Mouse (Mus musculus) hindbrain, embryonic 15.5 days (tissue): ENCODE results near the gene Slc5a2. TPM values are rescaled to one million over a fixed set of nuclear protein-coding genes. Genes with fewer than 3 reads are reported as not detected.

Source experiments
- ATAC-seq: fragments of 200-750 bp; cut with Nextera tagmentation; 2 replicates; pipeline ENCODE4 v1.8.0; 2017; ENCODE audit warnings: low read depth, moderate number of reproducible peaks, moderate TSS enrichment; ENCODE audit not compliant: low FRiP score
- H3K27ac ChIP-seq: fragments of 300-500 bp; sonication (generic); replicated peaks from 2 replicates; pipeline ENCODE4 v1.5.1; 2015; ENCODE audit warnings: mild to moderate bottlenecking, inconsistent platforms
- H3K27me3 ChIP-seq: fragments of 300-500 bp; sonication (generic); 2 replicates; pipeline ENCODE4 v1.6.1; 2015; ENCODE audit warnings: control low read depth, inconsistent platforms
- H3K36me3 ChIP-seq: fragments of 300-500 bp; sonication (generic); 2 replicates; pipeline ENCODE4 v1.6.1; 2015; ENCODE audit warnings: control low read depth, inconsistent platforms
- H3K4me1 ChIP-seq: fragments of 300-500 bp; sonication (generic); replicated peaks from 2 replicates; pipeline ENCODE4 v1.6.1; 2015; ENCODE audit warnings: control low read depth, inconsistent platforms
- H3K4me2 ChIP-seq: fragments of 300-500 bp; sonication (generic); 2 replicates; pipeline ENCODE4 v1.6.1; 2015; ENCODE audit warnings: moderate library complexity, mild to moderate bottlenecking, inconsistent platforms
- H3K4me3 ChIP-seq: fragments of 300-500 bp; sonication (generic); 2 replicates; pipeline ENCODE4 v1.5.1; 2015; ENCODE audit warnings: mild to moderate bottlenecking, inconsistent platforms
- H3K9ac ChIP-seq: fragments of 300-500 bp; sonication (generic); 2 replicates; pipeline ENCODE4 v1.6.1; 2015; ENCODE audit warnings: inconsistent platforms
- H3K9me3 ChIP-seq: fragments of 300-500 bp; sonication (generic); 2 replicates; pipeline ENCODE4 v1.6.1; 2016; ENCODE audit warnings: control low read depth, inconsistent platforms
- WGBS: fragments of 180-500 bp; shearing (Covaris S2); methylation state at CpG from one replicate; pipeline ENCODE4 v1.1.7; 2015; 5-methylcytosine and 5-hydroxymethylcytosine counted together
- polyA plus RNA-seq: library from polyadenylated mRNA; unstranded; fragments of >200 nt; fragmentation: Nextera tagmentation; extraction: Ambion mirVana; gene quantifications from 2 replicates; pipeline ENCODE4 v1.2.1, GENCODE M21; 2015

Slc5a2 gene
- polyA plus RNA-seq, 1 experiment from 2014 or later, result not detected

- ATAC-seq, result no peak
- H3K36me3 ChIP-seq, result peaks cover 10% of the 10 kb centered on the region
- 0 out of 2 replicates have a peak, but pooled peaks cover 3% of the 10 kb centered on the region for H3K4me1 ChIP-seq
- no peaks in the 10 kb centered on the region for H3K27me3 ChIP-seq
- no peak overlapping the region for H3K4me2 ChIP-seq
- H3K9ac ChIP-seq, result no peak overlapping the region
- H3K9me3 ChIP-seq, result no peaks in the 10 kb centered on the region
- WGBS, result 47% methylated on average over 5 of the region's 5 CpGs
- no peak overlapping the region for H3K4me3 ChIP-seq
- H3K27ac ChIP-seq, result no peak overlapping the region
Observed at GRCm38 (mm10) chr7:128284047-128284446, 18.6 kb downstream of the Slc5a2 start.

GRCm38 (mm10) chr7:128285060-128285459, 19.6 kb downstream of the Slc5a2 start:
- Histone ChIP-seq H3K36me3 (peaks cover 10% of the 10 kb centered on the region), H3K27me3 (no peaks in the 10 kb centered on the region), H3K27ac (no peak overlapping the region), H3K9me3 (no peaks in the 10 kb centered on the region), H3K4me1 (0 out of 2 replicates have a peak, but pooled peaks cover 3% of the 10 kb centered on the region), H3K4me2 (no peak overlapping the region), H3K9ac (no peak overlapping the region), H3K4me3 (no peak overlapping the region)
- WGBS, result 89% methylated on average over 8 of the region's 8 CpGs
- no peak for ATAC-seq

DNA sequence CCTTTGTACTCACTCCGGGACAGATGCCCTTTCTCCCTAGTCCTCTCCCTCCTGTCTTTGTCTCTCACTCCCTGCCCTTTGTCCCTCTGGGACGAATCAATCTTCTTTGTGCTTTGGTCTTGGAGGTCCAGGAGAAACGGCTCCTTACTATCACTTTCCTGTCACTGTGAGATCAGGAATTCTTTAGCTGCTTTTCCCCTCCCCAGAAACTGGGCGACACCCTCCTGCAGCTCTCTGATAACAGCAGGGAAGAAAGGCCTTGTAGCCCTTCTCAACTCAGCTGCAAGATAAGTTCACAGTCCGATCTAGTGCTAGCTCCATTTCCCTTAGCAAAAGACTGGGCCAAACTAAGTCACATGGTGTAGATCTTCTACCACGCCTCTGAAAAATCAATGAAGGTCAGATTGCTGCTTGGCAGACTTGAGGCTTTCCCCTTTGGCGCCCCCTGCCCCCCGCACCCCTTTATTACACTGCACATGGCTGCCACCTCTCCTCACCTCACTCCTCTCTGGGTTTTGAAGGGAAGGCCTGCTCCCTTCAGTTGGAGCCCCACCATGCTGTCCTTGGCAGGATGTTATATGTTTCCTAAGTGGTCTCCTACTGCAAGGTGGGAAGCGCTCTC, 23.6 kb downstream of the Slc5a2 start:
- H3K27ac ChIP-seq, result no peak overlapping the region
- 16% methylated on average over 9 of the region's 9 CpGs for WGBS
- no peaks in the 10 kb centered on the region for H3K27me3 ChIP-seq
- no peak overlapping the region for H3K9ac ChIP-seq
- H3K4me3 ChIP-seq, result no peak overlapping the region
- no peak overlapping the region for H3K4me2 ChIP-seq
- ATAC-seq, result no peak
- H3K9me3 ChIP-seq, result no peaks in the 10 kb centered on the region
- H3K4me1 ChIP-seq, result 0 out of 2 replicates have a peak, but pooled peaks cover 2% of the 10 kb centered on the region
- peaks cover 16% of the 10 kb centered on the region for H3K36me3 ChIP-seq

DNA sequence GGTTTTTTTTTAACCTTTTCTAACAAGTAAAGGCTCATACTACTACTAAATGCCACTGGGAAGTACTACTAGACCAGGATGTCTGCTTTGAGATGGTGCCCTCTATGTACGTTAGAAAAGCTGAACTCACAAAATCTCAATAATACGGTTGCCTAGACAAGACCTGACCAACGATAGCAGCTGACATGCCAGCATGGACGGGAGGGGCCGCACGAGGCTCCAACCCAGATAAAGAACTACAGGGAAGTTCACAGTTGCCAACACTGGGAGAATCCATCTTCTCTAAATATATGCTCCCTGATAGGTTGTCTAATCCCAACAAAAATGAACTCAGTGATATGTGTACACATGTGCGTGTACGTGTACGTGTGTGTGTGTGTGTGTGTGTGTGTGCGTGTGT, 29.3 kb downstream of the Slc5a2 start:
- no peak overlapping the region for H3K27ac ChIP-seq
- H3K4me1 ChIP-seq, result peaks cover 25% of the 10 kb centered on the region
- H3K4me3 ChIP-seq, result no peak overlapping the region
- 93% methylated on average over 10 of the region's 10 CpGs for WGBS
- no peak overlapping the region for H3K4me2 ChIP-seq
- no peak overlapping the region for H3K9ac ChIP-seq
- no peak for ATAC-seq
- H3K27me3 ChIP-seq, result no peaks in the 10 kb centered on the region
- H3K9me3 ChIP-seq, result no peaks in the 10 kb centered on the region
- 0 out of 2 replicates have a peak, but pooled peaks cover 5% of the 10 kb centered on the region for H3K36me3 ChIP-seq

GRCm38 (mm10) chr7:128296514-128296913, 31.1 kb downstream of the Slc5a2 start:
- ATAC-seq, result no peak
- Histone ChIP-seq H3K4me1 (peaks cover 25% of the 10 kb centered on the region), H3K4me2 (no peak overlapping the region), H3K9ac (no peak overlapping the region), H3K27ac (no peak overlapping the region), H3K27me3 (no peaks in the 10 kb centered on the region), H3K4me3 (no peak overlapping the region), H3K36me3 (0 out of 2 replicates have a peak, but pooled peaks cover 5% of the 10 kb centered on the region), H3K9me3 (no peaks in the 10 kb centered on the region)
- 65% methylated on average over 3 of the region's 3 CpGs for WGBS

- H3K9me3 ChIP-seq, result no peaks in the 10 kb centered on the region
- H3K27me3 ChIP-seq, result no peaks in the 10 kb centered on the region
- H3K4me3 ChIP-seq, result peak overlapping the region; percentile 97
- no peak for ATAC-seq
- H3K36me3 ChIP-seq, result 0 out of 2 replicates have a peak, but pooled peaks cover 5% of the 10 kb centered on the region
- H3K4me1 ChIP-seq, result peaks cover 25% of the 10 kb centered on the region
- WGBS, result 39% methylated on average over 10 of the region's 10 CpGs
- peak overlapping the region; percentile 78 for H3K9ac ChIP-seq
- H3K27ac ChIP-seq, result peak overlapping the region; percentile 80
- peak overlapping the region; percentile 93 for H3K4me2 ChIP-seq
Observed at GRCm38 (mm10) chr7:128297291-128297616, 31.8 kb downstream of the Slc5a2 start.

GRCm38 (mm10) chr7:128297617-128298480, 32.4 kb downstream of the Slc5a2 start, which contains the start of gene BC017158:
Gene BC017158 (minus strand): TSS chr7:128298170.
- 2% methylated on average over 45 of the region's 47 CpGs for WGBS
- Histone ChIP-seq H3K9me3 (no peaks in the 10 kb centered on the region), H3K9ac (peak within 1 kb of the TSS; percentile 78), H3K4me3 (peak within 1 kb of the TSS; percentile 97), H3K27ac (peak within 1 kb of the TSS; percentile 80), H3K36me3 (0 out of 2 replicates have a peak, but pooled peaks cover 5% of the 10 kb centered on the region), H3K4me2 (peak within 1 kb of the TSS; percentile 93), H3K27me3 (no peaks in the 10 kb centered on the region), H3K4me1 (peaks cover 25% of the 10 kb centered on the region)
- peak; percentile 68 for ATAC-seq

DNA sequence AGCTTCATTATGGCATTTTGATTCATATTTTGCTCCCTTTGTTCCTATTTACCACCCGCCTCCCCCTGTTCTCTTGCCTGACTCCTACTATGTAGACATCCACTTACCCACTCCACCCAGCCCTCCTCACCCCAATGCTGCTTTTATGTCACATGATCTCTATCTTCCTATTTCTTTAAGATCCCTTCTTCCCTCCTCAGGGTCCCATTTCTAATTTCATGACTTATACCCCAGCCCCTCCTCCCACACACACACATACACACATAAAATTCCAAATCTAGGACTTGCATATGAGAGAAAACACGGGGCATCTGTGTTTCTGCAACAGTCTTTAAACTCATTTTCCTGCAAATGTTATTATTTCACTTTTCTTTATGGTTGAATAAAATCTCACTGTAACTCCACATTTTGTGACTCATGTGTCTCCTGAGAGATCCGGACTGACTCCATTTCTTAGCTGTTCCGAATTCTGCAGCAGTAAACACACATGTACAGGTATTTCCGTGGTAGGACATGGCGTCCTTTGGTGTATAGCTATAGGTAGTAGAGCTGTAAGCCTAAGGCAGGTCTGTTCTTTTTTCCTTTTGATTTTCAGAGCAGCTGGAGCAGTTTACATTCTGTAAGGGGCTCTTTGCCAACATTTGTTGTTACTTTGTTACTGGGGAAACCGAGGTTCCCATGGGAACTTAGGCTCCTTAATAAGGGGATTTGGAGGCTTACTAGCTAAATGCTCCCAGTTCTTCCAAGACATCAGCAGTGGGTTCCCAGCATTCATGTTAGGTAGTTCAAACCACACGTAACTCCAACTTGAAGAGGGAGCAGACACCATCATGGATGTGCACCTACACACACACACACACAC, 33.3 kb downstream of the Slc5a2 start:
- no peak overlapping the region for H3K9ac ChIP-seq
- H3K4me1 ChIP-seq, result peaks cover 25% of the 10 kb centered on the region
- ATAC-seq, result peak; percentile 61; the same call in 1 of the 2 replicates
- peak overlapping the region; percentile 93 for H3K4me2 ChIP-seq
- 71% methylated on average over 8 of the region's 8 CpGs for WGBS
- peak overlapping the region; percentile 97 for H3K4me3 ChIP-seq
- peak overlapping the region; percentile 25; the same call in 1 of the 2 replicates for H3K27ac ChIP-seq
- no peaks in the 10 kb centered on the region for H3K27me3 ChIP-seq
- H3K36me3 ChIP-seq, result no peaks in the 10 kb centered on the region
- no peaks in the 10 kb centered on the region for H3K9me3 ChIP-seq

- H3K4me3 ChIP-seq, result no peak overlapping the region
- ATAC-seq, result no peak
- H3K36me3 ChIP-seq, result no peaks in the 10 kb centered on the region
- no peaks in the 10 kb centered on the region for H3K9me3 ChIP-seq
- H3K4me2 ChIP-seq, result no peak overlapping the region
- WGBS, result 84% methylated on average over 3 of the region's 3 CpGs
- peaks cover 25% of the 10 kb centered on the region for H3K4me1 ChIP-seq
- H3K27ac ChIP-seq, result no peak overlapping the region
- H3K27me3 ChIP-seq, result no peaks in the 10 kb centered on the region
- no peak overlapping the region for H3K9ac ChIP-seq
Observed at GRCm38 (mm10) chr7:128300952-128301351, 35.5 kb downstream of the Slc5a2 start.

DNA sequence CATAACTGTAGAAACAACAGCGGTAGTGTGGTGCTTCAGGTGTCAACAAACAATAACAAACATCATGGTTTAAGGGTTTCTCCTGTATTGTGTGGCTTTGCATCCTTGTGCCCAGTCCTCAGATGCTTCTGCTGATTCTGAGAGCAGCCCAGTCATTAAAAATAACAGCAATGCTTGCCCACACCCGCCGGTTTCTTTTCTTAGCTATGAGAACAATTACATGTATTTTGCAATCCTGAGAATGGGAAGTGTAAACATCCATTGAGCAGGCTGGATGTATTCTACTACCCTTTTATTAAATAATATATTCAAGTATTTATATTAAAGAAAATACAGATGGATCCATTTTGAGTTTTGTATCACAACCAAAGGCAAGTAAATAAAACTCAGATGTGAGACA, 36.7 kb downstream of the Slc5a2 start:
- Histone ChIP-seq H3K9ac (no peak overlapping the region), H3K4me2 (no peak overlapping the region), H3K27me3 (no peaks in the 10 kb centered on the region), H3K4me1 (peaks cover 18% of the 10 kb centered on the region), H3K36me3 (no peaks in the 10 kb centered on the region), H3K9me3 (no peaks in the 10 kb centered on the region), H3K4me3 (no peak overlapping the region), H3K27ac (no peak overlapping the region)
- ATAC-seq, result no peak
- WGBS, result 82% methylated on average over 3 of the region's 3 CpGs

DNA sequence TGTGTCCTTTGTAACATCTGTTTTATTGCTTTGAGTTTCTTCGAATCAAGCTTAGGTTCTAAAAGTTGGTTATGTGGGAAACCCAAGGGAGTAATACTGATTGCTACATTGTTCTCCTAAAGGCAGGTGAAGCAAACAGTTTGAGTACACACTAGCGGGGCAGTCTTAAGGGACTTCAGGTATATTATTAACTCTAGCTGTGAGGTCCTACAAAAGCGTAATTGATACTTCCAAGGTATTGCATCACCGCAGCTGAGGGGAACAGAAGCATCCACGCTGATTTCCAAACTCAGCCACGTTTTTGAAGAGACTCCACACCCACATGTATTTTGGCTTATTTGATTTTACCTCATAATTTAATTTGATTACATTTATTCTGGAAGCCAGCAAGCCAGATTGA, 38.7 kb downstream of the Slc5a2 start:
- Histone ChIP-seq H3K9ac (no peak overlapping the region), H3K4me1 (no peaks in the 10 kb centered on the region), H3K4me2 (no peak overlapping the region), H3K36me3 (no peaks in the 10 kb centered on the region), H3K9me3 (no peaks in the 10 kb centered on the region), H3K27ac (no peak overlapping the region), H3K4me3 (no peak overlapping the region), H3K27me3 (no peaks in the 10 kb centered on the region)
- WGBS, result 74% methylated on average over 6 of the region's 6 CpGs
- no peak for ATAC-seq
